Mouse (Mus musculus): ENCODE results near the gene Lmx1b.

Lmx1b gene

GRCm38 (mm10) chr2:33543429-33544202 is 96.7 kb downstream of the Lmx1b start:
- DNase-seq (ENCODE audit: low spot score in 2 of 2), result peak; percentile 76 to 90

GRCm38 (mm10) chr2:33542696-33543428 is 97.4 kb downstream of the Lmx1b start:
- DNase-seq (ENCODE audit: low spot score in 2 of 2), result peak; percentile 78 to 89

GRCm38 (mm10) chr2:33525274-33526055 is 114.8 kb downstream of the Lmx1b start:
- no peak for DNase-seq (ENCODE audit: low spot score in 2 of 2)

- no peak for DNase-seq (ENCODE audit: low spot score in 2 of 2)
Measured at GRCm38 (mm10) chr2:33515856-33516255, 124.5 kb downstream of the Lmx1b start.

- no peak for DNase-seq (ENCODE audit: low spot score in 2 of 2)
Measured at GRCm38 (mm10) chr2:33515431-33515830, 124.9 kb downstream of the Lmx1b start.

Data from frontal cortex, postnatal 36 days (tissue).